Mouse (Mus musculus) spleen, adult 2 months (tissue): ENCODE results near the gene Phf12. TPM values are rescaled to one million over a fixed set of nuclear protein-coding genes. Genes with fewer than 3 reads are reported as not detected.

ENCODE experiments used
- DNase-seq, 2 experiments: peaks; one replicate each; pipeline versions ENCODE4 v3.0.0 to v3.0.0-alpha.2; 2012 to 2021; ENCODE audit warnings: low spot score in 2 of 2, low read depth in 1 of 2
- H3K27ac ChIP-seq: fragments of 200-500 bp; 2 replicates; pipeline ENCODE4 v1.5.1; 2012; ENCODE audit warnings: low read length, inconsistent platforms; ENCODE audit not compliant: insufficient read depth
- H3K27me3 ChIP-seq: fragments of 200-500 bp; 2 replicates; pipeline ENCODE4 v1.6.1; 2012; ENCODE audit warnings: mild to moderate bottlenecking, moderate library complexity, low read length, inconsistent platforms; ENCODE audit not compliant: control insufficient read depth, insufficient read depth
- H3K36me3 ChIP-seq: fragments of 200-500 bp; 2 replicates; pipeline ENCODE4 v1.6.1; 2012; ENCODE audit warnings: mild to moderate bottlenecking, low read length, inconsistent platforms; ENCODE audit not compliant: control insufficient read depth, insufficient read depth
- H3K4me1 ChIP-seq: fragments of 200-500 bp; 2 replicates; pipeline ENCODE4 v1.6.1; 2011; ENCODE audit warnings: inconsistent platforms; ENCODE audit not compliant: control insufficient read depth, insufficient read depth, insufficient read length
- H3K4me3 ChIP-seq: fragments of 200-500 bp; 2 replicates; pipeline ENCODE4 v1.5.1; 2011; ENCODE audit warnings: mild to moderate bottlenecking, inconsistent platforms; ENCODE audit not compliant: insufficient read depth, insufficient read length; ENCODE audit errors: extremely low read depth
- CTCF ChIP-seq: fragments of 200-500 bp; IDR thresholded peaks from 2 replicates; pipeline ENCODE4 v1.5.1; 2011; ENCODE audit warnings: mild to moderate bottlenecking, inconsistent platforms; ENCODE audit not compliant: insufficient read depth, insufficient read length, insufficient replicate concordance; ENCODE audit errors: extremely low read depth
- POLR2A ChIP-seq: fragments of 200-500 bp; IDR thresholded peaks from 2 replicates; pipeline ENCODE4 v1.6.1; 2011; ENCODE audit warnings: low read depth, low read length, inconsistent platforms
- WGBS: fragments of 180-500 bp; shearing (Covaris S2); methylation state at CpG from one replicate; pipeline ENCODE4 v1.1.7; 2018; 5-methylcytosine and 5-hydroxymethylcytosine counted together
- polyA plus RNA-seq: library from polyadenylated mRNA; depleted of rRNA; stranded (reverse); fragments of >200 nt; gene quantifications from 2 replicates; pipeline ENCODE4 v1.2.3, GENCODE M21; 2012; rRNA removed

Phf12 gene
- 65.4 and 74.9 TPM in 2 replicates for polyA plus RNA-seq

DNA sequence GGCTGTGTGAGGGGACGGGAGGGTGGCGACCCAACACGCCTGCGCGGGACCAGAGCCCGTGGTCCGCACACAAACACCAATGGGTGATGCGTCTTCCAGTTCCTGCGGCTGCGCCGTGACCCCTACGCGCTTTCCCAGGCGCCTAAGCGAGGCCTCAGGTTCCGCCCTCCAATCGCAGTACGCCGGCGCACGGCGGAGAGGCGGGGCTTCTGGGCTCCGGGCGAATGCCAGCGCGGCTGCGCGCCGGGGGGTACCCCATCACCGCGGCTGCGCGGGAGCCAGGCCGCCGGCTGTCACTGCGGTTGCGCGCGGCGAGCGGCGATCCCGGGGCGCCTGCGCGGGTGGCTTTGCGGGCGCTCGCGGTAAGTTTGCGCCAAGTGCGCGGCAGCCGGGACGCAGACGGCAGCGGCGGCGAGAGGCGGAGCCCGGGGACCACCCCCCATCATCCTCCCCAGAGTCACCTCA lies at the start of gene Phf12:
Phf12 (plus strand) TSS at position 314 of the 465 bp plus-strand sequence.
- Histone ChIP-seq H3K4me3 (peak within 1 kb of the TSS; percentile 89), H3K27me3 (no peaks in the 10 kb centered on the region)

DNA sequence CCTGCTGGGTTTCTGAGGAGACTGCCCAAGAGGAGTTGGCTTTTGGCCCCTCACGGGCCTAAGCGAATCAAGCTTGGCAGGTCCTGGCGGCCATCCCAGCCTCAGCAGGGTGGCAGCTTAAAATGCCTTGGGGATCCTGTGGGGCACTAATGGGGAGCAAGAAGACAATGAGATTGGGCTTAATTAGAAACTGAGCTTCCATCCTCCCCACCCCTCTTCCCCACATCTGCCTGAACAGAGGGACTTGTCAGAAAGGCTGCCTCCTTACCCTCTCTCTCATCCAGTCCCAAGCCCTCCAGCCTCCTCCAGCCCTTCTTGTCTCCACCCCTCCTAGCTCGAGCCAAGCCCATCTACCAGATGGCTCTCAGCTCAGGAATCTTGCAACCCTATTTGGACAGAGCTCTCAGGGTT lies 48.4 kb upstream of the Phf12 start:
- 10% methylated on average over 4 of the region's 4 CpGs for WGBS
- TF ChIP-seq POLR2A, result no peak
- no peak for TF ChIP-seq CTCF
- no peak overlapping the region for H3K27ac ChIP-seq
- H3K36me3 ChIP-seq, result no peaks in the 10 kb centered on the region
- H3K4me3 ChIP-seq, result no peak overlapping the region
- H3K27me3 ChIP-seq, result peaks cover 14% of the 10 kb centered on the region
- DNase-seq, result no peak
- peaks cover 6% of the 10 kb centered on the region; the same call in 1 of the 2 replicates for H3K4me1 ChIP-seq

More for the DNA sequence above, at the start of gene Phf12:
- H3K27ac ChIP-seq, result peak within 1 kb of the TSS; percentile 99
- TF ChIP-seq POLR2A (peak; percentile 53), CTCF (no peak)
- WGBS, result under 1% methylated on average over 62 of the region's 62 CpGs
- peaks cover 7% of the 10 kb centered on the region; the same call in 1 of the 2 replicates for H3K4me1 ChIP-seq
- peak; percentile 99 for DNase-seq
- H3K36me3 ChIP-seq, result no peaks in the 10 kb centered on the region

DNA sequence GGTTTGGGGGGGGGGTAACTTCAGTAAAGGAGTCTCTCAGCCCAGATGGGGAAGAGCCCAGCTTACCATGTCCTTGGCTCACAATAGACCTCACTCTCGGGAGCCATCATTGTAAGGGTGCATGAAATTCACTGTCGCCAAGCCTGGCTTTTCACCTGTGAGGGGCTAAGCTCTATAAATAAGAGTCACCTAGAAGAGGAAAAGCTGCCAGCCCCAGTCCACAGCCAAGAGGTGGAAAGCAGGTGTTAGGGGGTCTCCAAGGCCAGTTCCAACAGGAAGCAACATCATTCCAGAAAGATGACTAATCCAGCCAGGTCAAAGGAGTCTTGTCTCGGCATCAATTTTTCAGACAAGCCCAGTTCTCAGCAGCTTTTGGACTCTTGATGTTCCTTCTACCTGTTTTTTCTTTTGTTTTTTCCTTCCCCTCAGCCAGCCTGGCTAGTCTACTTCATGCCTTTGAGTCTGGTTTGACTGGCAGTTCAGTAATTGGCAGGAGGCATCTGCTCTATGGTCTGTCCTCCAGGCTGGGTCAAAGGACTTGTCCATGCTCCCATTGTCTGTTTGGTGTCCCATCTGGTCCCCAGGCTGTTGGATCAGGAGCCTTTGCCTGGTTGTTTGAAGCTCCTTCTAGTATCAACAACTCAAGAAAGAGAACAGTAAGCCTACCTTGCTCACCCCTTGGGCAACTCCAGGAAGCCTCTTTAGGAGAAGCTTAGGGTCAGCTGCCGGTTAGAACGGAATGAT lies 47.8 kb upstream of the Phf12 start:
- Histone ChIP-seq H3K36me3 (no peaks in the 10 kb centered on the region), H3K4me3 (no peak overlapping the region), H3K4me1 (peaks cover 6% of the 10 kb centered on the region; the same call in 1 of the 2 replicates), H3K27ac (no peak overlapping the region), H3K27me3 (peaks cover 12% of the 10 kb centered on the region)
- WGBS, result 63% methylated on average over 5 of the region's 5 CpGs
- TF ChIP-seq CTCF, result no peak
- TF ChIP-seq POLR2A, result no peak
- no peak for DNase-seq

DNA sequence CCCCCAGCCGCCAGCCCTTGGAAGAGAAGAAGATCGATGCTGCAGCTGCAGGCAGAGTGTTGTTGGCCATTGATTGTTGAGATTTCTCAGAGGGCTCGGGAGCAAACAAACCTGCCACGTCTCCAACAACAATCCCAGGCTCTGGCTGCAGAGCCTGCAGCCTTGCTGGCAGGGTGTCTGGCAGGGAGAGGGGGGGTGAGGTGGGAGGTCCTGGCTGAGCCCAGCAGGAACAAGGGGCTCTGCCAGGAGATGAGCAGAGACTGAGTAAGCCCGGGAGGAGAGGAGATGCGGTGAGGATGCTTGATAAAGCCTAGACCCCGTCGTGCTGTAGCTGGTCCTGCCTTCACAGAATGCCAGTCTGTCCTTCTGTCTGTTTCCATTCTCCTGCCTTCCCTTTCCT lies 45.7 kb upstream of the Phf12 start:
- TF ChIP-seq CTCF (no peak), POLR2A (no peak)
- peaks cover 7% of the 10 kb centered on the region; the same call in 1 of the 2 replicates for H3K27me3 ChIP-seq
- H3K36me3 ChIP-seq, result no peaks in the 10 kb centered on the region
- no peak for DNase-seq
- no peak overlapping the region for H3K4me3 ChIP-seq
- WGBS, result 17% methylated on average over 8 of the region's 8 CpGs
- no peak overlapping the region for H3K27ac ChIP-seq
- H3K4me1 ChIP-seq, result no peaks in the 10 kb centered on the region

DNA sequence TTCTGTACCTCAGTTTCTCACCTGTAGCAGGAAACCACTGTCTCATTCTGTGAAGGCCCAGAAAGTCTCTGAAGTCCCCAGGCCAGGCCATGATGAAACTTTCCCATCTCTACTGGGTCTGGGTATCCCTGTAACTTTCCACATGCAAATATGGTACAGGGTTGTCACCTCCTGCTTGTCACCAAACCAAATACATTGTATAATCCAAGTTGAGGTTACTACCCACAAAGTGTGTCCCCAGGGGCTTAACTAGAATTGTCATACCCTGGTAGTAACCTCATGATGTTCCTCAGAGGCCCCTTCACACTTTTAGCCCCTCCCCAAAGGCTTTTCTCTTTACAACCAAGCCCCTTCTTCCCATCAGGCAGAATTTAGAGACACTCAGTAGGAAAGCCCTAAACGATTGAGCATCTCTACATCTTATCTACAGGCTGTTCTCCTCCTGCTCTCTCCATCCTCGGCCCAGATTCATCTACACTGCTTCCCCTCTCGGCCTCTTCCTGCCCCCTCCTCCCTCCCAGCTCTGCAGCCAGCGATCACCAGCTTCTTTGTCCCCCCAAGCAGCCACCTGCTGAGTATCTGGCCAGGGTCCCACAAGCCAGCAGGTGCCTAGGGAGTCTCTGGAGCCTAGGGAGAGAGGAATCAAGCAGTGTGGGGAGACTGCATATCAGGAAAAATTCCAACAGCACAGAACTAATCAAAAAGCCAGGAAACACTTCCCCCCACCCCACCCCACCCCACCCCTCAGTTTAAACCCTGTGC lies 44.7 kb upstream of the Phf12 start:
- WGBS, result 13% methylated on average over 4 of the region's 4 CpGs
- H3K4me1 ChIP-seq, result no peaks in the 10 kb centered on the region
- no peak overlapping the region for H3K4me3 ChIP-seq
- no peak overlapping the region for H3K27ac ChIP-seq
- no peak for TF ChIP-seq POLR2A
- TF ChIP-seq CTCF, result no peak
- no peaks in the 10 kb centered on the region for H3K36me3 ChIP-seq
- peaks cover 7% of the 10 kb centered on the region; the same call in 1 of the 2 replicates for H3K27me3 ChIP-seq
- no peak for DNase-seq

DNA sequence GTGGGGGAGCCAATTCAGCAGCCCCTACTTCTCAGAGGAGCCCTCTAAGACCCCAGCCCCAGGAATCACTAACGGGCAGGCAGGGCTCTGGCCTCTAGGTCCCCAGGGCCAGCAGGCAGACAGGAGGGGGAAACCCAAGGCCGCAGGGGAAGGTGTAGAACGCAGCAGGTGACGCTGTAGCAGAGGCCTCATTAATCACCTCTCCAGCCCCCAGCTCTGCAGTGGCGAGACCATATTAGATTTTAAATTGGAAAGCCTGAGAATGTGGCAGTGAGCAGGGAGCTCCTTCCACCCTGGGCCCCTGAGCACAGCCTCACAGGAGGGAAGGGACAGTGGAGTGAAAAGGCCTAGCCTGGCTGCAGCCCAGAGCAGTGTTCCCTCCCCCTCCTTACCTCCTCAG lies 40.3 kb upstream of the Phf12 start:
- H3K27me3 ChIP-seq, result peaks cover 4% of the 10 kb centered on the region; the same call in 1 of the 2 replicates
- WGBS, result 44% methylated on average over 5 of the region's 5 CpGs
- no peak overlapping the region for H3K27ac ChIP-seq
- H3K36me3 ChIP-seq, result no peaks in the 10 kb centered on the region
- H3K4me3 ChIP-seq, result no peak overlapping the region
- no peak for DNase-seq
- H3K4me1 ChIP-seq, result no peaks in the 10 kb centered on the region
- TF ChIP-seq CTCF (no peak), POLR2A (no peak)

DNA sequence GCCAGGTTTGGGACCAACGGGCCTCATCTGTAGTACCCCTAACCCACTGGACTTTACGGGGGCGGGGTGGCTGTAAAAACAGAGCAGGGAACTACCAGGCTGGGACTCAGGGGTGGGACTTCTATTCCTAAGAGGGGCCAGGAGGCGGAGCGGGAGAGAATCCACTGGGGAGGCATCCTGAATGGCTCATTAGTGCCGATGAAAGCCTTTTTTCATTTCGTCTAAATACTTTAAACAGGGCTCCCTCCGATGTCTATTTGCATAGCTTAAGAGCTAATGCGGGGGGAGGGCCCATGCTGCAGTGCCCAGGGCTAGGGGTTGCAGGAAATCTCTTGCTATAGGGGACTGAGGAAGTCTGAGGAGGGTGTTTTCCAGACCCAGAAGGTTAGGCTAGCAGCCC lies 34.7 kb upstream of the Phf12 start:
- no peak for TF ChIP-seq CTCF
- TF ChIP-seq POLR2A, result no peak

More for the DNA sequence above, 34.7 kb upstream of the Phf12 start:
- H3K36me3 ChIP-seq, result no peaks in the 10 kb centered on the region
- DNase-seq, result no peak
- no peaks in the 10 kb centered on the region for H3K4me1 ChIP-seq
- WGBS, result 26% methylated on average over 9 of the region's 9 CpGs
- H3K27me3 ChIP-seq, result 0 out of 2 replicates have a peak, but pooled peaks cover 1% of the 10 kb centered on the region
- no peak overlapping the region for H3K27ac ChIP-seq
- H3K4me3 ChIP-seq, result no peak overlapping the region
